Mouse (Mus musculus) neutrophil, adult 65 days (primary cell): ENCODE data around the gene BC051019. TPM values are rescaled to one million over a fixed set of nuclear protein-coding genes. Genes with fewer than 3 reads are reported as not detected.

Experiments
- total RNA-seq: library from RNA; stranded (reverse); gene quantifications from 2 replicates; pipeline ENCODE4 v1.2.4, GENCODE M21; 2023

BC051019 gene
- total RNA-seq, result not detected in 2 replicates

GRCm38 (mm10) chr7:109723697-109724096, at the start of gene BC051019:
Gene BC051019, minus strand, starts transcription at chr7:109723850.

GRCm38 (mm10) chr7:109752008-109752925, 28.6 kb upstream of the BC051019 start, which contains the start of gene Tmem9b:
Gene Tmem9b, minus strand, starts transcription at chr7:109752875.

GRCm38 (mm10) chr7:109731626-109732025, 8.0 kb upstream of the BC051019 start, which contains the start of gene Ascl3:
Gene Ascl3, minus strand, starts transcription at chr7:109731726.

GRCm38 (mm10) chr7:109703190-109704015, 20.2 kb downstream of the BC051019 start, which contains the start of the genes St5 and Akip1:
Gene St5, minus strand, starts transcription at chr7:109703605.
Gene Akip1, plus strand, starts transcription at chr7:109703690.

Other genes with a start within 250 kb of the BC051019 start
- gene Trim66, start 215.7 kb downstream of the BC051019 start, total RNA-seq, result not detected in 2 replicates
- 138 and 168 TPM in 2 replicates for gene Rpl27a, start 204.7 kb downstream of the BC051019 start, total RNA-seq
- 1.8 and 1.9 TPM in 2 replicates for gene St5, start 20.2 kb downstream of the BC051019 start, total RNA-seq
- gene Akip1, start 20.2 kb downstream of the BC051019 start, total RNA-seq, result 7.1 and 7.2 TPM in 2 replicates
- gene Ascl3, start 7.9 kb upstream of the BC051019 start, total RNA-seq, result not detected in 2 replicates
- gene Tmem9b, start 29.0 kb upstream of the BC051019 start, total RNA-seq, result 41.0 and 45.6 TPM in 2 replicates
- gene Nrip3, start 58.2 kb upstream of the BC051019 start, total RNA-seq, result not detected in 2 replicates
- gene Scube2, start 141.8 kb upstream of the BC051019 start, total RNA-seq, result not detected in 2 replicates
- 261 and 343 TPM in 2 replicates for gene Dennd5a, start 236.6 kb upstream of the BC051019 start, total RNA-seq